Mouse (Mus musculus): ENCODE measurements around the gene Gm17416. TPM values are rescaled to one million over a fixed set of nuclear protein-coding genes. Genes with fewer than 3 reads are reported as not detected.

Gm17416 gene
- polyA plus RNA-seq (2015; fragmentation: Nextera tagmentation; extraction: Ambion mirVana): not detected in 2 replicates

GRCm38 (mm10) chr2:152569038-152569437 is at the start of gene Gm17416:
Gene Gm17416 (plus strand): TSS chr2:152569338.

DNA sequence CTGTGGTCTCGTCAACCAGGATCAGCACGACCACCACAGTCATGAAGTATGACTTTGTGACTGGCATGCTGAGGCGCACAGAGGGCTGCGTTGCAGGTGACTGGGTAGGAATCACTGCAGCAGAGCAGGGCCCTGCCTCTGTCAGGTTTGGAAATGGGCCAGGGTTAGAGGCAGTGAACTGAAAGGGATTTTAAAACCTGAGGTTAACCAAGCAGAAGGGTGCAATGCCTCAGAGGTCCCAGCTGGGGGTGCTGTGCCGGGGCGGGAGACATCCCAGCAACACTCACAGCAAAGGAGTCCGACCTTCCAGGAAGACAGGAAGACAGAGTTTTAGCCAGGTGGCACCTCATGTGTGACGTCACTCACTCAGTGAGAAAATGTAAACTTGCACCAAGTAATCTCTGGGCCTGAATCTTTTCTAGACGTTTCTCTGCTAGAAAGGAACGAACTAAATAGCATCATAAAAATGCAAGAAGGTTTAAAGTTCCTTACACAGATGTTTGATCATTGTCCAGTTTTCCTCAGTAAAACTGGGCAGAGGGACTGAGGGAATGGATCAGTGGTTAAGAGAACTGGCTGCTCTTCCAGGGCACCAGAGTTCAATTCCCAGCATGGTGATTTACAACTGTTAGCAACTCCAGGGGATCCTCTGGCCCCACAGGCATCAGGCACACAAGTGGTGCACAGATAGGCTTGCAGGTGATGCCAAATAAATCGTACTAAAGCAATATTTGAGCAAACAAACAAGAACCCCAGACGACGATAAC is 29.0 kb upstream of the Gm17416 start, which contains the start of gene Defb29:
Gene Defb29, minus strand, starts transcription at position 155 of the 767 bp plus-strand sequence.

DNA sequence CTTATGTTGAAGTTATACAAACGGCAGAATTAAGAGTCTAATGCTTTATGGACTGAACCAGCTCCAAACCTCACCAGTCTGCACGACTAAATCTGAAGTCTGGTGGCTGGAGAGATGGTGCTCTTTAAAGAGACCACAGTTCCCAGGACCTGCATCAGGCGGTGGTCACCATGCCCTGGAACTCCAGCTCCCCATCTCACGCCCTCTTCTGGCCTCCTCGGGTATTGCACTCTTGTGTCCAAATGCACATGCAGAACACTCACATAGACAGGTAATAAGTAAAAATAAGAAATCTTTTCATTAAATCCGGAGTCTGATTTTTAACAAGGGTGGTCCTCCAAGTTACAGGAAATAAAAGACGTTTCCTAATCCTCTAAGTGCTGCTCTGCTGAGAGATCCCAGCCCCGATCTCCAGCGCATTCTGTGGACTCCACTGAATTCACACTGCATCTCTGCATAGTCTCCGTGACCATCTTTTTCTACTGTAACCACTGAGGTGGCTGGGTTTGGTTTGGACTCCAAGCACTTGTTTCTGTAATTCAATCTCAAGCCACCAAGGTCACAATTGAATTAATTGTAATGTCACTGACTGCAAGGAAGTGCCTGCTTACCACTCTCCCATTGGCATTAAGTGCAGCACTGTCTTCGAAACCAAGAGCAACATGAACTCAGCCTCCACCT is 3.1 kb downstream of the Gm17416 start, which contains the start of gene Defb21:
Gene Defb21, plus strand, starts transcription at position 631 of the 681 bp plus-strand sequence.

GRCm38 (mm10) chr2:152580107-152580506 is 11.0 kb downstream of the Gm17416 start, which contains the start of gene Defb19:
Gene Defb19 (minus strand): TSS chr2:152580312.

DNA sequence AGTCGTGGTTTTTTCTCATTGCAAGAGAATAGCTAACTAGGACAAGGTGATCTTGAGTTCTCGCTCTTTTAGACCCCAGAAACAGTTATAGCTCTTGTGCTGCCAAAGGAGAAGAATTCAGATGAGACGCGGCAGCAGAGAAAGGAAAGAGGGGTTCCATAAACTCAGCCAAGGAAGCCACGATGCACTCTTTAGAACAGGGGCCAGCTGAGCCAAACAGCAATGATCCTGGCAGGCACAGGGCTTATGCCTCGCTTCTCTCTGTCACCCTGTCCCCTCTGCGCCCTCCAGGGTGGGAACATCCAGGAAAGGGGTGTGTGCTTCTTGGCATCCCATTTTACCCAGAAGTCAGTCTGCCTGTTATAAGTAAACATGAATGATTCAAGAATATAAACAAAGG is 30.2 kb downstream of the Gm17416 start, which contains the start of gene Defb45:
Gene Defb45, minus strand, starts transcription at position 101 of the 400 bp plus-strand sequence.

GRCm38 (mm10) chr2:152604057-152604456 is 34.9 kb downstream of the Gm17416 start, which contains the start of gene Defb36:
Gene Defb36 (plus strand): TSS chr2:152604327.

Other genes with a start within 250 kb of the Gm17416 start
- gene Rbck1, start 236.7 kb upstream of the Gm17416 start, polyA plus RNA-seq (2015; fragmentation: Nextera tagmentation; extraction: Ambion mirVana): 59.2 and 62.2 TPM in 2 replicates
- 2.9 and 3.7 TPM in 2 replicates for gene Trib3, start 225.3 kb upstream of the Gm17416 start, polyA plus RNA-seq (2015; fragmentation: Nextera tagmentation; extraction: Ambion mirVana)
- gene Nrsn2, start 192.7 kb upstream of the Gm17416 start, polyA plus RNA-seq (2015; fragmentation: Nextera tagmentation; extraction: Ambion mirVana): not detected in 2 replicates
- 3.0 and 3.6 TPM in 2 replicates for gene Sox12, start 171.3 kb upstream of the Gm17416 start, polyA plus RNA-seq (2015; fragmentation: Nextera tagmentation; extraction: Ambion mirVana)
- gene Zcchc3, start 154.3 kb upstream of the Gm17416 start, polyA plus RNA-seq (2015; fragmentation: Nextera tagmentation; extraction: Ambion mirVana): 13.4 and 15.3 TPM in 2 replicates
- 0.60 and 1.4 TPM in 2 replicates for gene 6820408C15Rik, start 153.8 kb upstream of the Gm17416 start, polyA plus RNA-seq (2015; fragmentation: Nextera tagmentation; extraction: Ambion mirVana)
- not detected in 2 replicates for gene Defb23, start 104.7 kb upstream of the Gm17416 start, polyA plus RNA-seq (2015; fragmentation: Nextera tagmentation; extraction: Ambion mirVana)
- gene Defb20, start 92.3 kb upstream of the Gm17416 start, polyA plus RNA-seq (2015; fragmentation: Nextera tagmentation; extraction: Ambion mirVana): not detected in 2 replicates
- not detected in 2 replicates for gene Defb22, start 79.2 kb upstream of the Gm17416 start, polyA plus RNA-seq (2015; fragmentation: Nextera tagmentation; extraction: Ambion mirVana)
- gene Defb26, start 57.6 kb upstream of the Gm17416 start, polyA plus RNA-seq (2015; fragmentation: Nextera tagmentation; extraction: Ambion mirVana): not detected in 2 replicates
- gene Defb28, start 51.1 kb upstream of the Gm17416 start, polyA plus RNA-seq (2015; fragmentation: Nextera tagmentation; extraction: Ambion mirVana): not detected in 2 replicates
- not detected in 2 replicates for gene Defb29, start 29.2 kb upstream of the Gm17416 start, polyA plus RNA-seq (2015; fragmentation: Nextera tagmentation; extraction: Ambion mirVana)
- gene Defb21, start 3.4 kb downstream of the Gm17416 start, polyA plus RNA-seq (2015; fragmentation: Nextera tagmentation; extraction: Ambion mirVana): not detected in 2 replicates
- not detected in 2 replicates for gene Defb19, start 11.0 kb downstream of the Gm17416 start, polyA plus RNA-seq (2015; fragmentation: Nextera tagmentation; extraction: Ambion mirVana)
- not detected in 2 replicates for gene Defb45, start 30.1 kb downstream of the Gm17416 start, polyA plus RNA-seq (2015; fragmentation: Nextera tagmentation; extraction: Ambion mirVana)
- gene Defb36, start 35.0 kb downstream of the Gm17416 start, polyA plus RNA-seq (2015; fragmentation: Nextera tagmentation; extraction: Ambion mirVana): not detected in 2 replicates
- 0.74 and 1.2 TPM in 2 replicates for gene Defb25, start 53.7 kb downstream of the Gm17416 start, polyA plus RNA-seq (2015; fragmentation: Nextera tagmentation; extraction: Ambion mirVana)
- gene Rem1, start 57.6 kb downstream of the Gm17416 start, polyA plus RNA-seq (2015; fragmentation: Nextera tagmentation; extraction: Ambion mirVana): 9.2 TPM in 2 replicates
- 79.5 and 83.8 TPM in 2 replicates for gene H13, start 100.1 kb downstream of the Gm17416 start, polyA plus RNA-seq (2015; fragmentation: Nextera tagmentation; extraction: Ambion mirVana)
- gene Mcts2, start 117.7 kb downstream of the Gm17416 start, polyA plus RNA-seq (2015; fragmentation: Nextera tagmentation; extraction: Ambion mirVana): 33.1 and 33.7 TPM in 2 replicates
- 186 and 218 TPM in 2 replicates for gene Id1, start 166.9 kb downstream of the Gm17416 start, polyA plus RNA-seq (2015; fragmentation: Nextera tagmentation; extraction: Ambion mirVana)
- gene Cox4i2, start 184.8 kb downstream of the Gm17416 start, polyA plus RNA-seq (2015; fragmentation: Nextera tagmentation; extraction: Ambion mirVana): 10.9 and 15.6 TPM in 2 replicates

Data from urinary bladder, postnatal 0 days (tissue).